ENCODE assay signal across 7 mouse cellular contexts in genomic region chr13:84347914-84348700, GRCm38 (mm10).
A peak's percentile ranks its signal among the peaks of the same experiment; 100 is the strongest.
DNase-seq lines count a peak whose midpoint lies in the region; ATAC-seq and TF ChIP-seq lines count a peak whose summit lies in the region.

No protein-coding gene starts in this region.

- TF ChIP-seq CTCF in cortical plate, adult 2 months (IDR thresholded peaks at IDR 0.05; ENCODE audit: extremely low read depth, insufficient read depth, low read length) = peak; percentile 68

- peak overlapping the region; percentile 57 for H3K4me3 ChIP-seq in cortical plate, adult 2 months (ENCODE audit: insufficient read depth, low read length)
- peak overlapping the region; percentile 46 for H3K4me3 ChIP-seq in intestine, embryonic 15.5 days (replicated peaks)
- H3K4me3 ChIP-seq in midbrain, embryonic 10.5 days = peak overlapping the region; percentile 56

- no peaks in the 10 kb centered on the region for H3K9me3 ChIP-seq in intestine, embryonic 15.5 days
- H3K9me3 ChIP-seq in midbrain, embryonic 10.5 days (replicated peaks) = no peaks in the 10 kb centered on the region

- ATAC-seq in intestine, embryonic 15.5 days = peak; percentile 97

- intact Hi-C loops in left cerebral cortex, postnatal 25 days (cut with DNase I) = loop anchor here (1.0 to 5.0 kb wide), 9 partner anchors 99 to 686 kb away; partner anchors contain the start of gene Tmem161b

- H3K4me2 ChIP-seq in intestine, embryonic 15.5 days (replicated peaks) = peak overlapping the region; percentile 89

- peak; percentile 89 for DNase-seq in adipocyte (ENCODE audit: low spot score)
- peak; percentile 86 for DNase-seq in gastrocnemius, postnatal 25 days
- peak; percentile 96 to 99 for DNase-seq in left cerebral cortex, postnatal 25 days (ENCODE audit: low spot score in 2 of 2)
- peak; percentile 97 for DNase-seq in midbrain, embryonic 10.5 days (ENCODE audit: low spot score)
- peak; percentile 99 for DNase-seq in right cerebral cortex, postnatal 4 days

- peaks cover 37% of the 10 kb centered on the region for H3K27me3 ChIP-seq in intestine, embryonic 15.5 days (replicated peaks)
- peaks cover 71% of the 10 kb centered on the region for H3K27me3 ChIP-seq in midbrain, embryonic 10.5 days (ENCODE audit: low read depth, poor library complexity, severe bottlenecking)

- peak; percentile 22 for TF ChIP-seq POLR2A in cortical plate, adult 2 months (IDR thresholded peaks at IDR 0.05; ENCODE audit: extremely low read depth, insufficient read depth, low read length)

- peak overlapping the region; percentile 96 for H3K27ac ChIP-seq in cortical plate, adult 2 months (ENCODE audit: insufficient read depth, low read length)
- peak overlapping the region; percentile 73 for H3K27ac ChIP-seq in intestine, embryonic 15.5 days
- H3K27ac ChIP-seq in midbrain, embryonic 10.5 days (replicated peaks) = peak overlapping the region; percentile 89

- peak overlapping the region; percentile 32 for H3K9ac ChIP-seq in intestine, embryonic 15.5 days

- peaks cover 8% of the 10 kb centered on the region; the same call in 1 of the 2 replicates for H3K4me1 ChIP-seq in cortical plate, adult 2 months (ENCODE audit: control insufficient read depth, insufficient read depth, low read length)
- H3K4me1 ChIP-seq in intestine, embryonic 15.5 days (replicated peaks) = 0 out of 2 replicates have a peak, but pooled peaks cover 3% of the 10 kb centered on the region
- peaks cover 64% of the 10 kb centered on the region for H3K4me1 ChIP-seq in midbrain, embryonic 10.5 days

- 0% methylated on average over 33 of the region's 34 CpGs for WGBS in intestine, embryonic 15.5 days
- under 1% methylated on average over 34 of the region's 34 CpGs for WGBS in midbrain, embryonic 10.5 days

- no peaks in the 10 kb centered on the region for H3K36me3 ChIP-seq in intestine, embryonic 15.5 days
- no peaks in the 10 kb centered on the region for H3K36me3 ChIP-seq in midbrain, embryonic 10.5 days

Comparison
In these comparisons a context has a peak if more than half of its experiments do, and no peak if none do; other contexts are left out.
1. Peak in every context shown above with its lines: DNase-seq, ATAC-seq, H3K4me3 ChIP-seq and H3K27ac ChIP-seq.